Mouse (Mus musculus) gastrocnemius, adult 18-20 months (tissue): ENCODE results near the gene Gm21865. TPM values are rescaled to one million over a fixed set of nuclear protein-coding genes. Genes with fewer than 3 reads are reported as not detected.
"Not testable (repeated sequence)": the region's sequence is repeated elsewhere in the genome, so short reads cannot be mapped to it uniquely, and the experiment has no call there.

Experiments used
- DNase-seq: peaks from one replicate; pipeline ENCODE4 v3.0.0; 2021; ENCODE audit warnings: low spot score
- long read RNA-seq, 2 experiments: library from polyadenylated mRNA; stranded (forward); transcript quantifications; one replicate each; pipeline ENCODE4 v2.0.0; 2021
- total RNA-seq, 2 experiments: library from RNA; stranded (reverse); gene quantifications; 2 replicates each; pipeline ENCODE4 v1.2.3; 2021

Gm21865 gene
- not detected for total RNA-seq
- long read RNA-seq, experiment 1 = 0 reads
- long read RNA-seq, experiment 2 = 0 reads

GRCm38 (mm10) chrY:40316803-40317202 lies at the start of gene Gm21865:
TSS of gene Gm21865 (minus strand) at chrY:40316903.
- not testable (repeated sequence) for DNase-seq

Other genes starting within 250 kb of the Gm21865 start
- gene Gm21882, start 64.6 kb upstream of the Gm21865 start, total RNA-seq = not detected